Mouse (Mus musculus): ENCODE data around the gene Znrf2.

DNA sequence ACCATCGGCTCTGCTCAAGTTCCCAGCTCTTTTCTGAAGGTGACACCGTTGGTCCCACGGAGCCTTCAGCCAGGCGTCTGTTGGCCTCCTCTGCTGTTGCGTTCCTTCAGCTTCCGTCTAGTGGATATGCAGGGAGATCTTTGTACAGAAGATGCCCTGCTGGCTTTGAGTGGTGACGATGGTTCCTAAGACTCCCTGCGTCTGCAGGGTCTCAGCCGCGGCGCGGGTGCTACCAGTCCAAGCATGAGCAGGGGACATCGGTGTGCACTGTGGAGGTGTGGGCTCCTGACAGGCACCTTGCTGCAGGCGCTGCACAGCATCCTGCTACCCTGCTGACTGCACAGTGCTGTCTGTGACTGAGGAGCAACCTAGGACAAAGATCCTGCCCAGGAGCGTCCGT lies 107.8 kb downstream of the Znrf2 start:
- no peak for TF ChIP-seq CTCF (IDR thresholded peaks at IDR 0.05; ENCODE audit: control insufficient read depth, insufficient read depth, insufficient read length)
- TF ChIP-seq USF1 (IDR thresholded peaks at IDR 0.05; ENCODE audit: low read depth): no peak
- TF ChIP-seq CEBPB (IDR thresholded peaks at IDR 0.05; ENCODE audit: low read depth): no peak
- TF ChIP-seq MAX (IDR thresholded peaks at IDR 0.05): no peak
- TF ChIP-seq MYOG (IDR thresholded peaks at IDR 0.05; ENCODE audit: control insufficient read depth, extremely low read depth, insufficient read length): no peak
- no peak for TF ChIP-seq MYOD1 (IDR thresholded peaks at IDR 0.05; ENCODE audit: control insufficient read depth, insufficient read length, low read depth)
- TF ChIP-seq FOSL1 (IDR thresholded peaks at IDR 0.05; ENCODE audit: insufficient read depth, low read length, poor library complexity, severe bottlenecking): no peak
